Mouse (Mus musculus) limb, embryonic 14.5 days (tissue): ENCODE results near the gene Gatad2a. TPM values are rescaled to one million over a fixed set of nuclear protein-coding genes. Genes with fewer than 3 reads are reported as not detected.

Experiments
- ATAC-seq: fragments of 200-750 bp; cut with Nextera tagmentation; 2 replicates; pipeline ENCODE4 v1.8.0; 2017; ENCODE audit warnings: low read depth, moderate number of reproducible peaks, moderate TSS enrichment; ENCODE audit not compliant: low FRiP score
- DNase-seq: peaks from one replicate; pipeline ENCODE4 v3.0.0-alpha.2; 2015; ENCODE audit warnings: low spot score
- H3K27ac ChIP-seq: fragments of 300-500 bp; sonication (generic); replicated peaks from 2 replicates; pipeline ENCODE4 v1.5.1; 2014; ENCODE audit warnings: low read depth, mild to moderate bottlenecking, low read length, moderate library complexity, mixed read lengths
- H3K27me3 ChIP-seq: fragments of 300-500 bp; sonication (generic); 2 replicates; pipeline ENCODE4 v1.6.1; 2014; ENCODE audit warnings: low read length, mixed read lengths; ENCODE audit not compliant: control insufficient read depth, insufficient read depth
- H3K36me3 ChIP-seq: fragments of 300-500 bp; sonication (generic); 2 replicates; pipeline ENCODE4 v1.6.1; 2014; ENCODE audit warnings: mild to moderate bottlenecking, low read length, moderate library complexity, mixed read lengths; ENCODE audit not compliant: control insufficient read depth, insufficient read depth
- H3K4me1 ChIP-seq: fragments of 300-500 bp; sonication (generic); 2 replicates; pipeline ENCODE4 v1.6.1; 2014; ENCODE audit warnings: antibody characterized with exemption, low read length, mixed read lengths; ENCODE audit not compliant: control insufficient read depth, insufficient read depth
- H3K4me2 ChIP-seq: fragments of 300-500 bp; sonication (generic); replicated peaks from 2 replicates; pipeline ENCODE4 v1.6.1; 2014; ENCODE audit warnings: low read depth, mild to moderate bottlenecking, low read length, moderate library complexity; ENCODE audit not compliant: severe bottlenecking
- H3K4me3 ChIP-seq: fragments of 300-500 bp; sonication (generic); replicated peaks from 2 replicates; pipeline ENCODE4 v1.5.1; 2014; ENCODE audit warnings: low read length
- H3K9ac ChIP-seq: fragments of 300-500 bp; sonication (generic); 2 replicates; pipeline ENCODE4 v1.6.1; 2014; ENCODE audit warnings: mild to moderate bottlenecking, low read depth, low read length, moderate library complexity; ENCODE audit not compliant: severe bottlenecking
- H3K9me3 ChIP-seq: fragments of 300-500 bp; sonication (generic); 2 replicates; pipeline ENCODE4 v1.6.1; 2016; ENCODE audit warnings: low read length; ENCODE audit not compliant: control insufficient read depth
- POLR2A ChIP-seq: fragments of 200-500 bp; IDR thresholded peaks from 2 replicates; pipeline ENCODE4 v1.8.0; 2012; ENCODE audit warnings: inconsistent platforms, mild to moderate bottlenecking, moderate library complexity, borderline replicate concordance; ENCODE audit not compliant: insufficient read depth, insufficient read length; ENCODE audit errors: extremely low read depth
- WGBS: fragments of 180-500 bp; shearing (Covaris S2); extraction: QIAGEN DNeasy Blood & Tissue Kit; methylation state at CpG from one replicate; pipeline ENCODE4 v1.1.7; 2014; 5-methylcytosine and 5-hydroxymethylcytosine counted together
- polyA plus RNA-seq, 2 experiments: library from polyadenylated mRNA; depleted of rRNA in 1 of 2; stranded (reverse) in 1 of 2; unstranded in 1 of 2; fragments of >200 nt; fragmentation: Nextera tagmentation in 1 of 2; extraction: Ambion mirVana in 1 of 2; gene quantifications; 2 replicates each; pipeline versions ENCODE4 v1.2.1 to v1.2.3; 2012 to 2014

The Gatad2a gene
- polyA plus RNA-seq, 2 experiments: 49.2 to 65.0 TPM

DNA sequence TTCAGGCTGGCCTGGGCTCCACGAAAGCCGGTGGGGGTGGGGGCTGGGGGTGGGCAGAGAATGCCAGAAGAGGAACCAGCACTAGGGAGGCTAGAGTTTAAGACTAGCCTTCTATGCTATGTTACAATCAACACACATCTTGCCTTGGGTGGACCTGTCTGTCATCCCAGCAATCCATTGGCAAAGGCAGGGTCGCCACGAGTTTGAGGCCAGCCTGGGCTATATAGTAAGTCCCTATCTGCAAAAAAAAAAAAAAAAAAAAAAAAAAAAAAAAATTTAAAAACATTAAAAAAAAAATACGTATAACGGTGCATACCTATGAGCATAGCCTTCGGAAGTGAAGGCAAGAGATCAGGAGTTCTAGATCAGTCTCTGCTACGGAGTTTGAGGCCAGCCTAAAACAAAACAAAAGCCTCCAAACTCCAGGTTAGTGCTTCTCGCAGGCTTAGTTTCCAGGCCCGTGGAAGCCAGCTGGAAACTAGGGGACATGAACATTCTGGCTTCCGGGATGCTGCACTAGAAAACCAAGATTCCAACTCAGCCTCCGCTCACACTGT, 95.2 kb downstream of the Gatad2a start:
- peak overlapping the region; percentile 81 for H3K9ac ChIP-seq
- no peak for ATAC-seq
- H3K27ac ChIP-seq: peak overlapping the region; percentile 84
- H3K4me2 ChIP-seq: peak overlapping the region; percentile 93
- H3K4me1 ChIP-seq: peaks cover 17% of the 10 kb centered on the region
- H3K27me3 ChIP-seq: no peaks in the 10 kb centered on the region
- no peaks in the 10 kb centered on the region for H3K9me3 ChIP-seq
- no peak for TF ChIP-seq POLR2A
- H3K36me3 ChIP-seq: no peaks in the 10 kb centered on the region; the same call in none of the 2 replicates
- WGBS: 17% methylated on average over 12 of the region's 12 CpGs
- H3K4me3 ChIP-seq: peak overlapping the region; percentile 73
- no peak for DNase-seq

DNA sequence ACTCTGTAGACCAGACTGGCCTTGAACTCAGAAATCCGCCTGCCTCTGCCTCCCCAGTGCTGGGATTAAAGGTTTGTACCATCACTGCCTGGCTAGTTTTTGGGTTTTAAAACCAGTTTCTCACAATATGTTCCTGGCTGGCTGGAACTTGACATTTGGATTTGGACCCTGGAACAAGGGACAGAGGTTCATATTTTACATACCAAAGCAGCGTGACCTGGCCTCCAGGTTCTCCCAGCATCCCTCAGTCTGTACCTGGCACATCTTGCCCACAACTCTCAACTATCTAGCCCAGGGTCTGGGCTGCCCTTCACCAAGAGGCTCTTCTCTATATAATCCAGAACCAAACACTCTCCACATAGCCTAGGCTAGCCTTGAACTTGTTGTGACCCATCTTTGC, 96.3 kb downstream of the Gatad2a start:
- no peak for ATAC-seq
- Histone ChIP-seq H3K27me3 (no peaks in the 10 kb centered on the region), H3K9me3 (no peaks in the 10 kb centered on the region), H3K27ac (no peak overlapping the region), H3K4me1 (peaks cover 17% of the 10 kb centered on the region), H3K4me2 (no peak overlapping the region), H3K4me3 (no peak overlapping the region), H3K9ac (no peak overlapping the region), H3K36me3 (no peaks in the 10 kb centered on the region; the same call in none of the 2 replicates)
- TF ChIP-seq POLR2A: no peak
- DNase-seq: no peak
- 98% methylated on average over 2 of the region's 2 CpGs for WGBS

DNA sequence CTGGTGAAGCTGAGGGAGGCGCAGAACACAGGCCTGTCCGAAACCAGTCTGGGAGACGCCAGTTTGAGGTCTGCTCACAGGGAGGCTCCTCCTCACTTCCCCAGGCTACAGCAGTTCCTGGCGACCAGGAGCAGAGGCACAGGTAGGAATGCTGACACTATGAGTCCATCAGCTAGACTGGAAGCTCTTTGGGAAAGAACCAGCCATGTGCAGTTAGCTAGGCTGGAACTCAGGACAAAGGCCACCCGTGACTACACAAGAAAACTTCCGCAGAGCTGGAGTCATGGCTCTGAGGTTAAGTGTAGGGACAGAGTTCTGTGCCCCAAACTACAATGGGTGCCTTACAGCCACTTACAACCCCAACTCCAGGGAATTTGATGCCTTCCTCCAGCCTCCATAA, 98.3 kb downstream of the Gatad2a start:
- H3K4me2 ChIP-seq: no peak overlapping the region
- H3K9me3 ChIP-seq: no peaks in the 10 kb centered on the region
- no peak overlapping the region for H3K27ac ChIP-seq
- peaks cover 12% of the 10 kb centered on the region for H3K4me1 ChIP-seq
- no peaks in the 10 kb centered on the region for H3K27me3 ChIP-seq
- peaks cover 18% of the 10 kb centered on the region for H3K36me3 ChIP-seq
- H3K4me3 ChIP-seq: no peak overlapping the region
- no peak for DNase-seq
- no peak for ATAC-seq
- TF ChIP-seq POLR2A: no peak
- no peak overlapping the region for H3K9ac ChIP-seq
- WGBS: 89% methylated on average over 6 of the region's 6 CpGs

DNA sequence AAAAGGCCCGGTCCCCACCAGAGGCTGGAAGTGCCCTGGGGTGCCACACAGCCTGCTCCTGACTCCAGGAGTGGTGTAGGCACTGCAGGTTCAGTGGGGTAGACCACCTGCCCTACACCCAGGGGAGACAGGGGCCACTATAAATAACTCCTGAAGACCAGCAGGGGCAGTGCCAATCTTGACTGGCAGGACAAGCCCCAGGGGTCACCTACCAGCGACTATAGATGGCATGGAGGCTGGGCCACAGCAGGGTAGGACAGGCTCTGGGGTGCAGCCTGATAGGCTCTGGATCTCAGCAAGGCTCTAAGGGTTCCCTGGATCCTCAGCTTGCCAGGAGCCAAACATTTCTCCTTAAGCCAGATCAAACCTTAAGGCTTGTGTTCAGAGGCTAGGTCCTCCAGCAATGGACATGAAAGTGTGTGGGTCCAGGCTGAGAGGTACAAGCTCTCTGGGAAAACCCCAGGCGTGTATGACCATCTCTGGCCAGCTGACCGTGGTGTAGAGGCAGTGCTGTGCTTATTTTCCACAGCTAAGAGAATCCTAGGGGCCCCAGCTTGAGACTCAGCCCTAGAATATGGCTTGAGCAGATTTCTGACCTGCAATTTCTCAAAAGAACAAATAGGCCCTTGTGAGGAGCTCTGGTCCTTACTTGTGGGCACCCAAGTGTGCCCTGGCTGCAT, 100.3 kb downstream of the Gatad2a start:
- no peak overlapping the region for H3K4me2 ChIP-seq
- no peak overlapping the region for H3K27ac ChIP-seq
- TF ChIP-seq POLR2A: no peak
- no peaks in the 10 kb centered on the region for H3K9me3 ChIP-seq
- 82% methylated on average over 4 of the region's 4 CpGs for WGBS
- H3K27me3 ChIP-seq: peaks cover under 1% of the 10 kb centered on the region; the same call in 1 of the 2 replicates
- H3K9ac ChIP-seq: no peak overlapping the region
- DNase-seq: no peak
- H3K4me3 ChIP-seq: no peak overlapping the region
- H3K36me3 ChIP-seq: peaks cover 24% of the 10 kb centered on the region
- peaks cover 12% of the 10 kb centered on the region for H3K4me1 ChIP-seq
- ATAC-seq: no peak

DNA sequence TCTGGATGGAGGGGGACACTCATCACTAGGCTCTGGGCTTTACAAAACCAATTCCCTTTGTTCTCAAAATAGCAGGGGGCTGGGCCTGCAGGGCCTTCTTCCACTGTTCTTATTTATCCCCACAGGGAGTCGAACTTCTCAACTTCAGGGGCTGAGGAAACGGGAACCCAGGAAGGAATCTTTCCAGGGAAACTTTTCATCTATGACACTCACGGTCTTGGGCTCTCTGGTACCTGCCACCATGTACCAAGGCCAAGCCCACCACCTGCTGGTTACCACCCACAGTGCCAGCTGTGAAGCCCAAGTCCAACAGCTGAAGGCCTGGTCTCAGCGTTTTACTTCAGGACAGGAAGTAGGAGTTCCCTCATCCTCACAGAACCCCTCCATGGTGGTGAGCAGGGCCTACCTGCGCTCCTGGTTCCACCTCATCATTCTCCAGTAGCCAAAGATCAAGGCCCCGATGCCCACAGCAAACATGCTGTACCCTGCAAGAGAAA, 101.3 kb downstream of the Gatad2a start:
- Histone ChIP-seq H3K27me3 (peaks cover 11% of the 10 kb centered on the region), H3K36me3 (peaks cover 24% of the 10 kb centered on the region), H3K4me3 (no peak overlapping the region), H3K27ac (no peak overlapping the region), H3K9ac (no peak overlapping the region), H3K4me1 (peaks cover 3% of the 10 kb centered on the region; the same call in 1 of the 2 replicates), H3K9me3 (no peaks in the 10 kb centered on the region), H3K4me2 (no peak overlapping the region)
- ATAC-seq: no peak
- TF ChIP-seq POLR2A: no peak
- DNase-seq: no peak
- 71% methylated on average over 6 of the region's 6 CpGs for WGBS
